ENCODE assay signal across 8 mouse cellular contexts in genomic region chr13:55210971-55211220, GRCm38 (mm10). TPM values are rescaled to one million over a fixed set of nuclear protein-coding genes. Genes with fewer than 3 reads are reported as not detected.
DNase-seq lines count a peak whose midpoint lies in the region; ATAC-seq and TF ChIP-seq lines count a peak whose summit lies in the region.

No protein-coding gene starts in this region.

- no peaks in the 10 kb centered on the region for H3K27me3 ChIP-seq in cerebellum, adult 2 months (ENCODE audit: control insufficient read depth, insufficient read depth, low read length)
- no peaks in the 10 kb centered on the region for H3K27me3 ChIP-seq in hindbrain, embryonic 10.5 days (ENCODE audit: insufficient read depth, poor library complexity, severe bottlenecking)

- WGBS in cerebellum, adult 2 months: 2% methylated on average over 17 of the region's 17 CpGs
- WGBS in hindbrain, embryonic 10.5 days: under 1% methylated on average over 17 of the region's 17 CpGs

- peak; percentile 55 for ATAC-seq in megakaryocyte, adult 5-6 weeks (ENCODE audit: poor library complexity, severe bottlenecking)
- ATAC-seq in megakaryocyte-erythroid progenitor cell, adult 5-6 weeks (replicated peaks; ENCODE audit: low FRiP score, low TSS enrichment, poor library complexity, severe bottlenecking): no peak; the same call in 1 of the 2 replicates

- TF ChIP-seq POLR2A in cerebellum, adult 2 months (IDR thresholded peaks at IDR 0.05; ENCODE audit: borderline replicate concordance, insufficient read depth, low read length): no peak

- H3K4me1 ChIP-seq in cerebellum, adult 2 months (ENCODE audit: control insufficient read depth, insufficient read depth, low read length): peaks cover 9% of the 10 kb centered on the region; the same call in 1 of the 2 replicates
- peaks cover 52% of the 10 kb centered on the region for H3K4me1 ChIP-seq in hindbrain, embryonic 10.5 days (replicated peaks)

- peak overlapping the region; percentile 99 for H3K27ac ChIP-seq in cerebellum, adult 2 months (ENCODE audit: insufficient read depth, low read length)
- peak overlapping the region; percentile 100 for H3K27ac ChIP-seq in hindbrain, embryonic 10.5 days

- peaks cover 28% of the 10 kb centered on the region for H3K36me3 ChIP-seq in hindbrain, embryonic 10.5 days

- no peaks in the 10 kb centered on the region for H3K9me3 ChIP-seq in hindbrain, embryonic 10.5 days

- TF ChIP-seq CTCF in cerebellum, adult 2 months (IDR thresholded peaks at IDR 0.05; ENCODE audit: borderline replicate concordance, insufficient read depth, low read depth, low read length): no peak

- H3K4me3 ChIP-seq in cerebellum, adult 2 months (replicated peaks; ENCODE audit: insufficient read depth, low read depth, low read length): peak overlapping the region; percentile 62
- H3K4me3 ChIP-seq in hindbrain, embryonic 10.5 days: peak overlapping the region; percentile 89

- no peak for DNase-seq in cerebellum, adult 2 months
- DNase-seq in cerebellum, adult 9-11 months: no peak
- peak; percentile 83 for DNase-seq in ovary, postnatal 10 days (ENCODE audit: low spot score)
- DNase-seq in ovary, postnatal 36 days (ENCODE audit: low spot score): no peak
- DNase-seq in hindbrain, embryonic 10.5 days (ENCODE audit: low spot score): no peak
- no peak for DNase-seq in left cerebral cortex, adult 8-10 months (ENCODE audit: low spot score in 2 of 2)

RNA-seq across cellular contexts. Expression of gene Nsd1, which starts 1.3 kb away (rescaled TPM):
- polyA plus RNA-seq in cerebellum, adult 2 months (2012; rRNA removed): 47.5 and 49.5 TPM in 2 replicates
- polyA plus RNA-seq in hindbrain, embryonic 10.5 days (2016; fragmentation: Nextera tagmentation; extraction: Ambion mirVana): 69.3 and 73.9 TPM in 2 replicates
- total RNA-seq in megakaryocyte, adult 5-6 weeks (2015): 68.2 TPM in 2 replicates
- 71.6 and 83.6 TPM in 2 replicates for total RNA-seq in megakaryocyte, adult 5-6 weeks (2017)
- 99.4 and 139 TPM in 2 replicates for total RNA-seq in megakaryocyte-erythroid progenitor cell, adult 5-6 weeks (2014; fragmentation: Nextera tagmentation)
- total RNA-seq in megakaryocyte-erythroid progenitor cell, adult 5-6 weeks (2017): 77.3 and 94.1 TPM in 2 replicates
- 100 to 1,000 TPM; 108 to 137 (median 123) TPM for total RNA-seq in left cerebral cortex, adult 8-10 months (2022)

RNA-seq across cellular contexts. Expression of gene Fgfr4, which starts 58.5 kb away (rescaled TPM):
- 0.05 and 0.16 TPM in 2 replicates for polyA plus RNA-seq in cerebellum, adult 2 months (2012; rRNA removed)
- polyA plus RNA-seq in hindbrain, embryonic 10.5 days (2016; fragmentation: Nextera tagmentation; extraction: Ambion mirVana): 0.67 and 1.3 TPM in 2 replicates
- total RNA-seq in megakaryocyte, adult 5-6 weeks (2015): not detected in 2 replicates
- not detected in 2 replicates for total RNA-seq in megakaryocyte, adult 5-6 weeks (2017)
- total RNA-seq in megakaryocyte-erythroid progenitor cell, adult 5-6 weeks (2014; fragmentation: Nextera tagmentation): not detected in 2 replicates
- total RNA-seq in megakaryocyte-erythroid progenitor cell, adult 5-6 weeks (2017): not detected in 2 replicates
- total RNA-seq in left cerebral cortex, adult 8-10 months (2022): under 1 TPM; 0.21 to 0.70 (median 0.58) TPM
